Mouse (Mus musculus): ENCODE measurements around the gene Tor2a.

Tor2a gene

DNA sequence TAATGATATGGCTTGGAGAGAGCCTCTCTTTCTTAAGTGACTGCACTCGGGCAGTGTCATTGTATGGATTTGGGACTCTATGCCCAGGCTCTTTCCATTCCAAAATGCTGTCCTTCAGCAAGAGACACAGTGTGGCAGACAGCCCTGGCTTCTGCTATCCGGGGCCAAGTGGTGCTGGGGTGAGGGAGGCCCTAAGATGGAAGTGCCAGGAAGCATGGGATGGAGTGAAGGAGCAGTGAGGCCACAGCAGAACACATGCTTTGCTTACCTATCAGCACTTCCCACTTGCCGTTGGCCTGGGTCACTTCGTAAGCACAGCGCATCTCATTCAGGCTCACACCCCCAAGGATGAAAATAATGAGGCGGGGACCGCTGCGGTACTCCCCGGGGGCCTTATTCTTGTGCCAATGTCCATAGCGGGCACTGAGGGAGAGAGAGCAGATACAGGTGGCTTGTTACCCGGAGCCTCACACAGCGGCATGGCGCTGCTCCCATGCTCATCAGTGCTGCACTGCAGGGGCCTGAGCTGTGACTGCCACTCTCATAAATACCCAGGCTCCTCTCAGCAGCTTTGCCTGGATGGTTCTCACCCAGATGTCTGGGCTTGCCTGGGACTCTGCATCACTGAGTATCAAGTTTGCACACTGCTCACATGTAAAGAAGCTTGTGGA is 38.8 kb downstream of the Tor2a start:
- TF ChIP-seq GATA4 (IDR thresholded peaks at IDR 0.05; ENCODE audit: insufficient replicate concordance, low read length), result no peak

DNA sequence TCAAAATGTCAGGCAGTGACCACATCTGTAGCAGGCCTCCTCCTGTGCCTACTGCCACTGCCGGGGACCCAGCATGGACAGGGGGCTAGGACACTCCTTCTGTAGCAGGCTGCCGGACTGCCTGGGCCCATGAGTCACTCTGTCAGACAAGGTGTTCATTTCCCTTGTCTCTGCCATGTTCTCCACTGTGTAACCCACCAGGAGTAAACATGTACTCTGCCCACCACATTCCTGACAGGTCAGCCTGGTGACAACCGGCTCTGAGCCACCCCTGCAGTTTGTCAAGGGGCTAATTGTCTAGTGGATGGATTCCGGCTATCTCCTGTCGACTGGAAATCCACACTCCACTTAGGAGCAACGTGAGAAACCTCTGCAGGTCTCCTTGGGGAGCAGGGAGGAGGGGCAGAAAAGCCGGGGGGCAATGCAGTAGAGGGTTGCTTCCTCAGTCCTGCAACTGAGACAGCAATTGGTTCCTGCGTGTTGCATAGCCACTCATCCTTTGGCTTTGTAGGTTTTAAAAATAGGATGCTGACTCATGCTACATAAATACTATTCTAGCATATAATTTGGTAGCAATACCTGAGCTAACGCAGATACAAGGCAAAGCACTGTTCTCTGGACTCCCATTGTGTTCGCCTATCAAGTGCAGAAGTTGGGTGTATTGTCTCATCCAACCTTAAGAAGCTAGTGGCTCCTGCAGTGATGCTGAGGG is 41.4 kb downstream of the Tor2a start:
- TF ChIP-seq GATA4 (IDR thresholded peaks at IDR 0.05; ENCODE audit: insufficient replicate concordance, low read length), result no peak

DNA sequence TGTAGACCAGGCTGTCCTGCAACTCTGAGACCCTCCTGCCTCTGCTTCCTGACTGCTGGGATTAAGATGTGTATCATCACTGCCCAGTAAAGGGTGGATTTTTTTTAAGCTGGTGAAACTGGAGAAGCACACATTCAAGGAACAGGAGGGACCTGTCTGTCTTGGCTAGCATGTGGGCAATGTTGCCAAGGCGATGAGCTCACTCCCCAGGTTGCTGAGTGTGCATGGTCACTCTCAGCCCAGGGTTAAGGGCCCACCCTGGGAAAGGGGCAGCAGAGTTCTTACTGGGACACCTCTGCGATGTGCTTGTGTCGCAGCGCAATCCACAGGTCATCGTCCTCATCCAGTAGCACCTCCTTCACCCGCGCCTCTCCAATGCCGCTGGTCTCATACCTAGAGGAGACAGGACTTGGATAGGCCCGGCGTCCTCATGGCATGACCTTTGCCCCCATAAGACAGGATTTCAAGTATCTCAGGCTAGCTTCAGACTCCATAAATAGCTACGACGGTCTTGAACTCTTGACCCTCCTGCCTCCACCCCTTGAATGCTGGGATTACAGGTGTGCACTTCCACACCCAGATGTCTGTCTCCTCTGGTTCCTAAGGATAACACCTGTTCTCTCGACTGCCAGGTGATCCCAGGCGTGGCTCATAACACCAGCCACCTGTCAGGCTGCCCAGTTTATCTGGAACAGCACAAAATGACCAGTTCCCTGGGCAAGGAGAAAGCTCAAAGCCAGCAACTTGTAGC is 52.0 kb downstream of the Tor2a start:
- TF ChIP-seq GATA4 (IDR thresholded peaks at IDR 0.05; ENCODE audit: insufficient replicate concordance, low read length), result no peak
